Mouse (Mus musculus): Measurements from ENCODE around the gene Rfng. TPM values are rescaled to one million over a fixed set of nuclear protein-coding genes. Genes with fewer than 3 reads are reported as not detected.
"Not testable (repeated sequence)": the region's sequence is repeated elsewhere in the genome, so short reads cannot be mapped to it uniquely, and the experiment has no call there.

Gene Rfng
- total RNA-seq, 2 experiments from 2014 or later, result 53.1 to 56.6 TPM

GRCm38 (mm10) chr11:120818251-120818650, 34.2 kb upstream of the Rfng start:
- no peak for DNase-seq (ENCODE audit: low spot score in 2 of 2)

GRCm38 (mm10) chr11:120817358-120817757, 33.4 kb upstream of the Rfng start:
- DNase-seq (ENCODE audit: low spot score in 2 of 2), result no peak

GRCm38 (mm10) chr11:120812068-120812467, 28.1 kb upstream of the Rfng start:
- DNase-seq (ENCODE audit: low spot score in 2 of 2), result peak; percentile 27 to 36

GRCm38 (mm10) chr11:120808010-120808409, 24.0 kb upstream of the Rfng start:
- DNase-seq (ENCODE audit: low spot score in 2 of 2), result no peak

GRCm38 (mm10) chr11:120805375-120806298, 21.6 kb upstream of the Rfng start:
- DNase-seq (ENCODE audit: low spot score in 2 of 2), result no peak

GRCm38 (mm10) chr11:120804769-120805168, 20.8 kb upstream of the Rfng start:
- DNase-seq (ENCODE audit: low spot score in 2 of 2), result no peak

- DNase-seq (ENCODE audit: low spot score in 2 of 2), result no peak
Observed at GRCm38 (mm10) chr11:120804274-120804673, 20.3 kb upstream of the Rfng start.

GRCm38 (mm10) chr11:120800061-120800904, 16.3 kb upstream of the Rfng start:
- peak; percentile 84 to 90 for DNase-seq (ENCODE audit: low spot score in 2 of 2)

- no peak for DNase-seq (ENCODE audit: low spot score in 2 of 2)
Observed at GRCm38 (mm10) chr11:120799316-120799890, 15.4 kb upstream of the Rfng start.

- no peak for DNase-seq (ENCODE audit: low spot score in 2 of 2)
Observed at GRCm38 (mm10) chr11:120798244-120798643, 14.2 kb upstream of the Rfng start.

- no peak for DNase-seq (ENCODE audit: low spot score in 2 of 2)
Observed at GRCm38 (mm10) chr11:120796614-120796946, 12.6 kb upstream of the Rfng start.

- peak; percentile 98 for DNase-seq (ENCODE audit: low spot score in 2 of 2)
Observed at GRCm38 (mm10) chr11:120795756-120796613, 12.0 kb upstream of the Rfng start, which contains the start of gene Dus1l. Gene Dus1l, minus strand, starts transcription at chr11:120796403.

GRCm38 (mm10) chr11:120792652-120793051, 8.6 kb upstream of the Rfng start:
- DNase-seq (ENCODE audit: low spot score in 2 of 2), result no peak

- DNase-seq (ENCODE audit: low spot score in 2 of 2), result no peak
Observed at GRCm38 (mm10) chr11:120789810-120790209, 5.8 kb upstream of the Rfng start.

- no peak for DNase-seq (ENCODE audit: low spot score in 2 of 2)
Observed at GRCm38 (mm10) chr11:120789355-120789754, 5.3 kb upstream of the Rfng start.

GRCm38 (mm10) chr11:120788460-120788859, 4.5 kb upstream of the Rfng start:
- not testable (repeated sequence) for DNase-seq (ENCODE audit: low spot score in 2 of 2)

- DNase-seq (ENCODE audit: low spot score in 2 of 2), result peak in 1 of 2 experiments; percentile 1
Observed at GRCm38 (mm10) chr11:120785145-120785544, 1.1 kb upstream of the Rfng start.

GRCm38 (mm10) chr11:120783426-120784063, 462 bp downstream of the Rfng start:
- DNase-seq (ENCODE audit: low spot score in 2 of 2), result peak in 1 of 2 experiments; percentile 18

- DNase-seq (ENCODE audit: low spot score in 2 of 2), result not testable (repeated sequence)
Observed at GRCm38 (mm10) chr11:120781361-120781760, 2.6 kb downstream of the Rfng start.

GRCm38 (mm10) chr11:120779876-120780275, 4.1 kb downstream of the Rfng start:
- DNase-seq (ENCODE audit: low spot score in 2 of 2), result no peak

All from left cerebral cortex, adult 18-20 months (tissue).